Mouse (Mus musculus) megakaryocyte, embryonic 14.5 days (primary cell): ENCODE results near the gene Clpx. TPM values are rescaled to one million over a fixed set of nuclear protein-coding genes. Genes with fewer than 3 reads are reported as not detected.
A peak's percentile ranks its signal among the peaks of the same experiment; 100 is the strongest.

Source experiments
- H3K27me3 ChIP-seq: replicated peaks from 2 replicates; pipeline ENCODE3; 2012; ENCODE audit warnings: inconsistent platforms
- H3K36me3 ChIP-seq: replicated peaks from 2 replicates; pipeline ENCODE3; 2012; ENCODE audit warnings: low read length, inconsistent platforms, mixed read lengths
- H3K4me1 ChIP-seq: 2 replicates; pipeline ENCODE4 v1.6.1; 2012; ENCODE audit warnings: inconsistent platforms
- H3K4me3 ChIP-seq: replicated peaks from 2 replicates; pipeline ENCODE3; 2012; ENCODE audit warnings: moderate library complexity, mild to moderate bottlenecking, inconsistent platforms
- H3K9me3 ChIP-seq: 2 replicates; pipeline ENCODE4 v1.6.1; 2012; ENCODE audit warnings: inconsistent platforms
- FLI1 ChIP-seq: IDR thresholded peaks from 2 replicates; pipeline ENCODE4 v1.6.1; 2012; ENCODE audit warnings: low read length, inconsistent platforms, mixed read lengths
- GATA1 ChIP-seq: IDR thresholded peaks from 3 replicates; pipeline ENCODE4 v1.6.1; 2012; ENCODE audit warnings: mixed read lengths, low read length, inconsistent platforms, borderline replicate concordance
- polyA plus RNA-seq: library from polyadenylated mRNA; stranded (reverse); fragments of >175 nt; gene quantifications from 2 replicates; pipeline ENCODE4 v1.2.3, GENCODE M21; 2012; ENCODE audit warnings: low replicate concordance; ENCODE audit not compliant: insufficient read depth

The Clpx gene
- polyA plus RNA-seq, 1 experiment = 4.8 TPM

- no peaks in the 10 kb centered on the region for H3K27me3 ChIP-seq
- peak within 1 kb of the TSS; percentile 97 for H3K4me3 ChIP-seq
- peaks cover 36% of the 10 kb centered on the region for H3K4me1 ChIP-seq
- peaks cover 5% of the 10 kb centered on the region for H3K36me3 ChIP-seq
- H3K9me3 ChIP-seq = peaks cover 7% of the 10 kb centered on the region; the same call in 1 of the 2 replicates
- TF ChIP-seq FLI1 (peak; percentile 63; the same call in 1 of the 2 replicates), GATA1 (no peak)
Observed at GRCm38 (mm10) chr9:65345854-65346475, 51.9 kb downstream of the Clpx start, which contains the start of gene Pdcd7. Pdcd7 (plus strand) TSS chr9:65346104.

DNA sequence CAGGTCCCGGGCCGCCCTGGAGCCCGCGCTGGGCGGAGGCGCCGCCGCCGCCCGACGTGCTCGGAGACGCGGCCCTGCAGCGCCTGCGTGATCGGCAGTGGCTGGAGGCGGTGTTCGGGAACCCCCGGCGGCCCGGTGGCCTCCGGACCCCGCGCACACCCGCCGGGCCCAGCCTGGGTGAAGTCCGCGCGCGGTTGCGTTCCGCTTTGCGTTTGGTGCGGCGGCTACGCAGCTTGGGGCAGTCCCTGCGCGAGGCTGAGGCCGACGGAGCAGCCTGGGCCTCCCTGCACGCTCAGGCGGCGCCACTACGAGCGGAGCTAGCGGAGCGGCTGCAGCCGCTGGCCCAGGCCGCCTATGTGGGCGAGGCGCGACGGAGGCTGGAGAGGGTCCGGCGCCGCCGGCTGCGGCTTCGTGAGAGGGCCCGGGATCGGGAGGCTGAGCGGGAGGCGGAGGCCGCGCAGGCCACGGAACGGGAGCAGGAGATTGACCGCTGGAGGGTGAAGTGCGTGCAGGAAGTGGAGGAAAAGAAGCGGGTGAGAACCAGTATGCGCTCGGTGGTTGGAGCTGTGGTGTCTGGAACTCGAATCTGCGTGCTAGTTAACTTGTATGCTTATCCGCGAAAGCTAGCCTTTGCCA is 52.5 kb downstream of the Clpx start:
- TF ChIP-seq GATA1 = no peak
- no peak for TF ChIP-seq FLI1
- H3K27me3 ChIP-seq = no peaks in the 10 kb centered on the region
- H3K36me3 ChIP-seq = peaks cover 5% of the 10 kb centered on the region
- H3K4me3 ChIP-seq = peak overlapping the region; percentile 97
- H3K4me1 ChIP-seq = peaks cover 40% of the 10 kb centered on the region
- H3K9me3 ChIP-seq = peaks cover 7% of the 10 kb centered on the region; the same call in 1 of the 2 replicates

GRCm38 (mm10) chr9:65347112-65347850 is 53.2 kb downstream of the Clpx start:
- TF ChIP-seq FLI1 = no peak
- TF ChIP-seq GATA1 = no peak
- no peaks in the 10 kb centered on the region for H3K27me3 ChIP-seq

DNA sequence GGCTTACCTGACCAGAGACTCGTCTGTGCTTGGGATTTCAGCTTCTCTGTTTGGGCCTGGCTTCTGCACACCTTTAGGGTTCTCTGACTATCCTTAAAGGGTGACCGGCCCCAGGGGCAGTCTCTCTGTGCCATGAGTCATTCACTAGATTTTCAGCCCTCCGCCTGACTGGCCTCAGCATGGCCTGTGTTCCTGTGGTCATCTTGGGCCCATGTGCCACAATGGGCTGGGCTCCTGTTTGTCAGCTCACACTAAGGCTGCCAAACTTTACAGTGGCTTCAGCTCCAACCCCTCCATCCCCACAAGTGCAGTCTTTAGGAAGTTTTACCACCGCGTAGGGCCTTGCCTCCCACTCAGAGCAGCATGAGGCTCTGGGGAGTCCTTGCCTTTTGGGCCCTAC is 59.2 kb downstream of the Clpx start:
- Histone ChIP-seq H3K4me1 (peaks cover 52% of the 10 kb centered on the region), H3K36me3 (peaks cover 55% of the 10 kb centered on the region), H3K4me3 (no peak overlapping the region), H3K27me3 (no peaks in the 10 kb centered on the region), H3K9me3 (no peaks in the 10 kb centered on the region)
- TF ChIP-seq GATA1 = no peak
- TF ChIP-seq FLI1 = no peak

More at GRCm38 (mm10) chr9:65347112-65347850, 53.2 kb downstream of the Clpx start:
- peaks cover 5% of the 10 kb centered on the region for H3K36me3 ChIP-seq
- peaks cover 7% of the 10 kb centered on the region; the same call in 1 of the 2 replicates for H3K9me3 ChIP-seq
- peaks cover 44% of the 10 kb centered on the region for H3K4me1 ChIP-seq
- peak overlapping the region; percentile 97 for H3K4me3 ChIP-seq

DNA sequence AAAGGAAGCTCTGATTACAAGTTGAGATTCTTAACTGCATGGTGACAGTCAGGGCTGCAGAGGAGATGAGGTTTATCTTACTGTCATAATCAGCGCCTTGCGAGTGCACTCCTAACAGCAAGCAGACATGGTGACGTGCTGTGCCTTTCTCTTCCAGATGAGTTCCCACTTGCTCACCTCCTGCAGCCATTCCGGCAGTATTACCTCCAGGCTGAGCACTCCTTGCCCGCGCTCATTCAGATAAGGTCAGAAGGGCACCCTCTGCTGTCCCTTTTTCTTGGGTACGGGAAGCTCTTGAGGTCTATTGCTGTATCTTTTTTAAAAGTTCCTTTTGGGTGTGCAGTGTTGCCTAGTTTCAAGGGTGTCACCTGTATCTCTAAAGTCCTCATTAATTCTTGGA is 62.5 kb downstream of the Clpx start:
- no peaks in the 10 kb centered on the region for H3K27me3 ChIP-seq
- H3K4me3 ChIP-seq = peak overlapping the region; percentile 25
- peaks cover 83% of the 10 kb centered on the region for H3K36me3 ChIP-seq
- no peak for TF ChIP-seq FLI1
- TF ChIP-seq GATA1 = no peak
- H3K9me3 ChIP-seq = no peaks in the 10 kb centered on the region
- peaks cover 35% of the 10 kb centered on the region for H3K4me1 ChIP-seq

- Histone ChIP-seq H3K9me3 (no peaks in the 10 kb centered on the region), H3K4me3 (no peak overlapping the region), H3K4me1 (peaks cover 31% of the 10 kb centered on the region), H3K27me3 (no peaks in the 10 kb centered on the region), H3K36me3 (peaks cover 87% of the 10 kb centered on the region)
- no peak for TF ChIP-seq GATA1
- no peak for TF ChIP-seq FLI1
Observed at GRCm38 (mm10) chr9:65356971-65357370, 62.9 kb downstream of the Clpx start.

GRCm38 (mm10) chr9:65358956-65359480 is 65.0 kb downstream of the Clpx start:
- Histone ChIP-seq H3K27me3 (no peaks in the 10 kb centered on the region), H3K4me3 (no peak overlapping the region), H3K4me1 (peaks cover 25% of the 10 kb centered on the region), H3K36me3 (peaks cover 94% of the 10 kb centered on the region), H3K9me3 (no peaks in the 10 kb centered on the region)
- TF ChIP-seq FLI1 = no peak
- TF ChIP-seq GATA1 = no peak

GRCm38 (mm10) chr9:65360641-65361448 is 66.8 kb downstream of the Clpx start, which contains the start of gene Ubap1l:
Ubap1l (plus strand) TSS chr9:65361041.
- Histone ChIP-seq H3K4me1 (peaks cover 30% of the 10 kb centered on the region), H3K27me3 (no peaks in the 10 kb centered on the region), H3K9me3 (no peaks in the 10 kb centered on the region), H3K36me3 (peaks cover 88% of the 10 kb centered on the region), H3K4me3 (no peak within 1 kb of the TSS)
- TF ChIP-seq GATA1 (no peak), FLI1 (no peak)

- Histone ChIP-seq H3K36me3 (peaks cover 60% of the 10 kb centered on the region), H3K4me3 (no peak overlapping the region)
Observed at GRCm38 (mm10) chr9:65363684-65364083, 69.6 kb downstream of the Clpx start.

More at GRCm38 (mm10) chr9:65363684-65364083, 69.6 kb downstream of the Clpx start:
- TF ChIP-seq GATA1 (no peak), FLI1 (no peak)
- no peaks in the 10 kb centered on the region for H3K9me3 ChIP-seq
- peaks cover 22% of the 10 kb centered on the region for H3K4me1 ChIP-seq
- no peaks in the 10 kb centered on the region for H3K27me3 ChIP-seq
